Mouse (Mus musculus) myocyte (in vitro differentiated cells): ENCODE measurements around the gene Nrip1.

Source experiments
- CEBPB ChIP-seq: IDR thresholded peaks from 2 replicates; pipeline ENCODE4 v1.6.1; 2011; ENCODE audit warnings: mild to moderate bottlenecking, moderate library complexity; ENCODE audit not compliant: poor library complexity, insufficient read depth, severe bottlenecking
- E2F4 ChIP-seq: IDR thresholded peaks from one replicate; pipeline ENCODE4 v1.6.1; 2011; ENCODE audit warnings: mild to moderate bottlenecking, control low read depth, moderate library complexity; ENCODE audit not compliant: insufficient read depth
- MAX ChIP-seq: IDR thresholded peaks from one replicate; pipeline ENCODE4 v1.6.1; 2011; ENCODE audit warnings: low read depth, mild to moderate bottlenecking, control low read depth
- MYOD1 ChIP-seq, 3 experiments: IDR thresholded peaks; one replicate each; pipeline ENCODE4 v1.6.1; 2011; ENCODE audit warnings: control low read depth in 2 of 3, low read depth in 2 of 3, mild to moderate bottlenecking in 2 of 3, moderate library complexity in 1 of 3; ENCODE audit not compliant: insufficient read length in 2 of 3, control insufficient read depth in 1 of 3
- POLR2A ChIP-seq: IDR thresholded peaks from one replicate; pipeline ENCODE4 v1.6.1; 2011; ENCODE audit warnings: low read depth, mild to moderate bottlenecking, control low read depth, moderate library complexity; ENCODE audit not compliant: insufficient read length
- POLR2AphosphoS2 ChIP-seq: IDR thresholded peaks from one replicate; pipeline ENCODE4 v1.6.1; 2011; ENCODE audit warnings: low read depth, control low read depth; ENCODE audit not compliant: insufficient read length
- SRF ChIP-seq: IDR thresholded peaks from one replicate; pipeline ENCODE4 v1.6.1; 2011; ENCODE audit warnings: low read depth; ENCODE audit not compliant: control insufficient read depth, insufficient read length
- TCF12 ChIP-seq: IDR thresholded peaks from one replicate; pipeline ENCODE4 v1.6.1; 2011; ENCODE audit warnings: mild to moderate bottlenecking, control low read depth; ENCODE audit not compliant: poor library complexity, insufficient read depth, severe bottlenecking
- USF1 ChIP-seq: IDR thresholded peaks from one replicate; pipeline ENCODE4 v1.6.1; 2011; ENCODE audit warnings: low read depth, mild to moderate bottlenecking, control low read depth, moderate library complexity

DNA sequence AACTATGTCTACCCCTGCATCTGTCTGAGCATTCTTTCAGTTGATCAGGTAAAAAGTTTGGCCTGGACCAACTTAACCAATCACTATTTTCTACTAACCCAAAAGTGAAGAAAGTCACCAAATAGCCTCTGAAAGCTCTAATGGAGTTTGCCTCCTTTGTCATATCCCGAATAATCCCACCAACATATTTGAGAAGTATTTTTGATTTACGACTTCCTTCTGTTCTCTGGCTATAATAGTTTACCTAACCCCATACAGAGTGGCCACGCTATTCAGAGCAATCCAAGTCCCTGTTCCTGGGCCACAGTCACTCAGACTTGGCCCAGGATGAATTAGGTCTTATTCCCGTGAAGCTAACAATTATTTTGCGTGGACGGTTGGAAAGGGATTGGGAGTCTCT, 108.3 kb downstream of the Nrip1 start:
- TF ChIP-seq POLR2A (no peak), CEBPB (no peak), MYOD1 (IDR thresholded peaks at IDR 0.05; ENCODE audit: control insufficient read depth in 1 of 3, insufficient read length in 2 of 3, low read depth in 2 of 3) (no peak), USF1 (no peak), TCF12 (no peak), POLR2AphosphoS2 (no peak), E2F4 (no peak), MAX (no peak), SRF (no peak)
